8 mouse cellular contexts compared by ENCODE assay signal in the genomic region with DNA sequence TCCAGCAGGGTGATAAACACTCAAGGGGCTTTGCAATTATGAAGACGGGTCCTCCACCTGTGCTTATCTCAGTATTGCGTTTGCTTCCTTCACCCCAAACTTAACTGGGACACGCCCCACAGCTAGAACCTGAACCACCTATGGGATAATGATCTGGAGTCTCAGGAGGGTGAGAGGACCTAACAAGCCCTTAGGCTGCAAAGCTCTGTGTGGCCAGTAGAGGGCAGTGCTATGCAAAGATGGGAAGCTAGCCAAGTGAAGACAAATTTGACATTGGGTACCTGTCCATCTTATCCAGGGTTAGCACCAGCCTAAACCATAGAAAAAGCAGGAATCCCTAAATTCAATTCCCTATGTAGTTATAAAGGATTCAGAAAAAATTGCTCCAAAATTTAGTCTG. TPM values are rescaled to one million over a fixed set of nuclear protein-coding genes. Genes with fewer than 3 reads are reported as not detected.
DNase-seq lines count a peak whose midpoint lies in the region; ATAC-seq and TF ChIP-seq lines count a peak whose summit lies in the region.
"Had no signal": no experiment of that assay in that cellular context is flagged by ENCODE, and none has a peak within 500 bp of the region (broad histone marks: within the 10 kb centered on the region; RNA-seq: fewer than 3 reads in every experiment).

No protein-coding gene starts in this region.

- no peaks in the 10 kb centered on the region for H3K9me3 ChIP-seq in intestine, postnatal 0 days (ENCODE audit: control insufficient read depth)
- no peaks in the 10 kb centered on the region for H3K9me3 ChIP-seq in intestine, embryonic 15.5 days
- no peaks in the 10 kb centered on the region for H3K9me3 ChIP-seq in neural tube, embryonic 15.5 days (replicated peaks)
- H3K9me3 ChIP-seq: embryonic facial prominence, embryonic 15.5 days had no signal

- intact Hi-C loops in heart, postnatal 36 days (cut with DNase I) = loop anchor here (1.0 kb wide), 1 partner anchor 153 kb away; no protein-coding TSS in a partner anchor

- no peak overlapping the region for H3K4me3 ChIP-seq in intestine, postnatal 0 days (ENCODE audit: low read depth, low read length)
- no peak overlapping the region for H3K4me3 ChIP-seq in intestine, embryonic 15.5 days (replicated peaks)
- no peak overlapping the region for H3K4me3 ChIP-seq in neural tube, embryonic 15.5 days (replicated peaks)
- H3K4me3 ChIP-seq: embryonic facial prominence, embryonic 15.5 days had no signal

- peak; percentile 76 for TF ChIP-seq CTCF in intestine, postnatal 0 days (IDR thresholded peaks at IDR 0.05; ENCODE audit: low read depth)

- no peaks in the 10 kb centered on the region for H3K36me3 ChIP-seq in intestine, postnatal 0 days (ENCODE audit: control insufficient read depth, insufficient read depth)
- H3K36me3 ChIP-seq in intestine, embryonic 15.5 days = no peaks in the 10 kb centered on the region
- H3K36me3 ChIP-seq in neural tube, embryonic 15.5 days = no peaks in the 10 kb centered on the region
- H3K36me3 ChIP-seq: embryonic facial prominence, embryonic 15.5 days had no signal

- no peaks in the 10 kb centered on the region for H3K4me1 ChIP-seq in intestine, postnatal 0 days (replicated peaks; ENCODE audit: control insufficient read depth, insufficient read depth, low read length)
- no peaks in the 10 kb centered on the region for H3K4me1 ChIP-seq in intestine, embryonic 15.5 days (replicated peaks)
- H3K4me1 ChIP-seq in neural tube, embryonic 15.5 days = no peaks in the 10 kb centered on the region
- H3K4me1 ChIP-seq: embryonic facial prominence, embryonic 15.5 days had no signal

- DNase-seq in CD4-positive, CD25-positive, alpha-beta regulatory T cell, adult 2 months (ENCODE audit: low read depth, low spot score) = peak; percentile 68
- DNase-seq in R1 (ENCODE audit: low read depth, low spot score) = peak; percentile 63
- peak; percentile 21 for DNase-seq in heart, postnatal 36 days

- no peak overlapping the region for H3K9ac ChIP-seq in intestine, postnatal 0 days (ENCODE audit: low read depth, low read length)
- no peak overlapping the region for H3K9ac ChIP-seq in intestine, embryonic 15.5 days
- H3K9ac ChIP-seq in neural tube, embryonic 15.5 days (replicated peaks) = no peak overlapping the region
- H3K9ac ChIP-seq: embryonic facial prominence, embryonic 15.5 days had no signal

- WGBS in intestine, postnatal 0 days = 31% methylated on average over 3 of the region's 3 CpGs
- WGBS in intestine, embryonic 15.5 days = 41% methylated on average over 3 of the region's 3 CpGs
- WGBS in neural tube, embryonic 15.5 days = 30% methylated on average over 3 of the region's 3 CpGs

- H3K4me2 ChIP-seq in intestine, postnatal 0 days (replicated peaks; ENCODE audit: low read depth) = no peak overlapping the region
- H3K4me2 ChIP-seq in intestine, embryonic 15.5 days (replicated peaks) = no peak overlapping the region
- H3K4me2 ChIP-seq in neural tube, embryonic 15.5 days = no peak overlapping the region
- H3K4me2 ChIP-seq: embryonic facial prominence, embryonic 15.5 days had no signal

- ATAC-seq in intestine, postnatal 0 days = no peak
- ATAC-seq in intestine, embryonic 15.5 days = no peak
- ATAC-seq in neutrophil, adult 5-6 weeks (ENCODE audit: extremely low read depth, insufficient number of reproducible peaks, low FRiP score, poor library complexity, severe bottlenecking) = peak; percentile 64
- ATAC-seq in neural tube, embryonic 15.5 days (ENCODE audit: low FRiP score) = no peak

- H3K27me3 ChIP-seq in intestine, postnatal 0 days (replicated peaks; ENCODE audit: control insufficient read depth, insufficient read depth, low read length) = no peaks in the 10 kb centered on the region
- no peaks in the 10 kb centered on the region for H3K27me3 ChIP-seq in intestine, embryonic 15.5 days (replicated peaks)
- H3K27me3 ChIP-seq in neural tube, embryonic 15.5 days (replicated peaks) = no peaks in the 10 kb centered on the region
- H3K27me3 ChIP-seq: embryonic facial prominence, embryonic 15.5 days had no signal

- H3K27ac ChIP-seq in intestine, postnatal 0 days (ENCODE audit: low read depth, low read length) = no peak overlapping the region
- no peak overlapping the region for H3K27ac ChIP-seq in intestine, embryonic 15.5 days
- H3K27ac ChIP-seq in neural tube, embryonic 15.5 days (replicated peaks) = no peak overlapping the region
- H3K27ac ChIP-seq: embryonic facial prominence, embryonic 15.5 days had no signal

RNA-seq across cellular contexts. Expression of gene Ccdc160, which starts 15.0 kb away (rescaled TPM):
- 5.2 and 6.2 TPM in 2 replicates for polyA plus RNA-seq in intestine, postnatal 0 days (2015; fragmentation: Nextera tagmentation; extraction: Ambion mirVana)
- polyA plus RNA-seq in intestine, embryonic 15.5 days (2015; fragmentation: Nextera tagmentation; extraction: Ambion mirVana) = 4.3 and 4.6 TPM in 2 replicates
- under 1 TPM; 0.27 to 0.58 TPM for total RNA-seq in heart, postnatal 36 days (2021)
- not detected in 2 replicates for total RNA-seq in neutrophil, adult 5-6 weeks (2017)
- 6.7 and 7.7 TPM in 2 replicates for polyA plus RNA-seq in neural tube, embryonic 15.5 days (2015; fragmentation: Nextera tagmentation; extraction: Ambion mirVana)
